Mouse (Mus musculus) embryonic stem cell, embryonic (primary cell): ENCODE measurements around the gene Hist1h3g.

ENCODE experiments used
- CTCF ChIA-PET, 4 experiments: fragments of 300-600 bp in 2 of 4; fragments of 350-600 bp in 2 of 4; sonication (Branson Sonifier 250); formaldehyde crosslinking; loops; one replicate each; lab custom pipeline; 2022; ENCODE audit warnings: inconsistent platforms in 2 of 4; lab: Charles Lee
- POLR2A ChIA-PET, 4 experiments: fragments of 300-600 bp in 2 of 4; fragments of 350-600 bp in 2 of 4; sonication (Branson Sonifier 250); formaldehyde crosslinking; loops; one replicate each; lab custom pipeline; 2022; ENCODE audit warnings: antibody characterized with exemption in 4 of 4, inconsistent platforms in 1 of 4; lab: Charles Lee

Hist1h3g gene

GRCm38 (mm10) chr13:23505662-23506345 is 29.4 kb upstream of the Hist1h3g start:
- ChIA-PET CTCF (interaction anchor here in 2 of 4 experiments (0.7 to 1.8 kb wide), 7 partner anchors 19 to 757 kb away, joined by 3 to 6 read pairs (median 4); partner anchors contain the start of gene Btn1a1 (in 1 of the 2)), POLR2A (interaction anchor here in 3 of 4 experiments (0.6 to 4.0 kb wide), 55 partner anchors 8 to 1586 kb away, joined by 3 to 33 read pairs (median 4); partner anchors contain the start of genes Hist1h4h (in 3 of the 3), Hist1h2af (in 2 of the 3), Abt1 (in 1 of the 3) and Hist1h2ag (in 1 of the 3))

GRCm38 (mm10) chr13:23506351-23506750 is 28.9 kb upstream of the Hist1h3g start:
- CTCF ChIA-PET, result interaction anchor here in 2 of 4 experiments (0.7 to 1.8 kb wide), 4 partner anchors 18 to 756 kb away, joined by 3 to 6 read pairs (median 4); no protein-coding TSS in a partner anchor
- POLR2A ChIA-PET, result interaction anchor here in 3 of 4 experiments (0.6 to 4.0 kb wide), 47 partner anchors 8 to 1641 kb away, joined by 3 to 33 read pairs (median 4); partner anchors contain the start of genes Abt1 (in 1 of the 3), Hist1h2af (in 1 of the 3), Hist1h2ag (in 1 of the 3) and Hist1h2bj (in 1 of the 3)

- ChIA-PET CTCF (interaction anchor here in 2 of 4 experiments (0.7 to 1.8 kb wide), 4 partner anchors 18 to 756 kb away, joined by 3 to 6 read pairs (median 4); no protein-coding TSS in a partner anchor), POLR2A (interaction anchor here in 3 of 4 experiments (0.6 to 4.0 kb wide), 42 partner anchors 9 to 1642 kb away, joined by 3 to 33 read pairs (median 4); partner anchors contain the start of genes Abt1 (in 1 of the 3), Hist1h2af (in 1 of the 3), Hist1h2ag (in 1 of the 3) and Hist1h2bj (in 1 of the 3))
Observed at GRCm38 (mm10) chr13:23506819-23507515, 28.3 kb upstream of the Hist1h3g start.

GRCm38 (mm10) chr13:23510127-23510526 is 25.1 kb upstream of the Hist1h3g start:
- CTCF ChIA-PET, result interaction anchor here in 1 of 4 experiments (0.6 kb wide), 1 partner anchor 109 kb away, joined by 3 read pairs; no protein-coding TSS in a partner anchor
- POLR2A ChIA-PET, result interaction anchor here (0.5 to 2.0 kb wide), 17 partner anchors 12 to 78 kb away, joined by 3 to 5 read pairs (median 4); partner anchors contain the start of genes Hist1h4h (in 4 of the 4), Hist1h2ae (in 1 of the 4) and Hist1h2bg (in 1 of the 4)

- ChIA-PET CTCF (no interaction called here), POLR2A (interaction anchor here in 2 of 4 experiments (0.6 to 4.0 kb wide), 20 partner anchors 8 to 1470 kb away, joined by 3 to 17 read pairs (median 4); partner anchors contain the start of genes Hist1h2ae (in 2 of the 2), Hist1h2bg (in 2 of the 2), Hist1h4d (in 2 of the 2) and Btn1a1 (in 1 of the 2))
Observed at GRCm38 (mm10) chr13:23513517-23513916, 21.7 kb upstream of the Hist1h3g start.

- POLR2A ChIA-PET, result interaction anchor here (0.9 to 6.6 kb wide), 23 partner anchors 9 to 169 kb away, joined by 3 to 61 read pairs (median 7); partner anchors contain the start of genes Hist1h4f (in 2 of the 4), Hist1h4h (in 2 of the 4), Btn1a1 (in 1 of the 4) and Hist1h2ac (in 1 of the 4)
- CTCF ChIA-PET, result interaction anchor here in 1 of 4 experiments (1.7 kb wide), 1 partner anchor 83 kb away, joined by 6 read pairs; no protein-coding TSS in a partner anchor
Observed at GRCm38 (mm10) chr13:23515281-23515680, 19.9 kb upstream of the Hist1h3g start.

- CTCF ChIA-PET, result interaction anchor here in 2 of 4 experiments (1.0 to 1.7 kb wide), 3 partner anchors 84 to 115 kb away, joined by 3 to 8 read pairs (median 6); no protein-coding TSS in a partner anchor
Observed at GRCm38 (mm10) chr13:23515826-23516620, 19.2 kb upstream of the Hist1h3g start.

GRCm38 (mm10) chr13:23516822-23517602 is 18.2 kb upstream of the Hist1h3g start:
- POLR2A ChIA-PET, result interaction anchor here (0.5 to 6.6 kb wide), 49 partner anchors 9 to 167 kb away, joined by 3 to 61 read pairs (median 4); partner anchors contain the start of genes Hist1h2ac (in 3 of the 4), Hist1h2af (in 3 of the 4), Hist1h2bc (in 3 of the 4) and Hist1h4h (in 2 of the 4)
- CTCF ChIA-PET, result interaction anchor here in 2 of 4 experiments (1.0 to 1.7 kb wide), 3 partner anchors 85 to 116 kb away, joined by 3 to 8 read pairs (median 6); no protein-coding TSS in a partner anchor

More at GRCm38 (mm10) chr13:23515826-23516620, 19.2 kb upstream of the Hist1h3g start:
- POLR2A ChIA-PET, result interaction anchor here (0.8 to 6.6 kb wide), 40 partner anchors 8 to 168 kb away, joined by 3 to 61 read pairs (median 5); partner anchors contain the start of genes Hist1h2ac (in 2 of the 4), Hist1h2bc (in 2 of the 4), Hist1h4f (in 2 of the 4) and Hist1h4h (in 2 of the 4)

- POLR2A ChIA-PET, result interaction anchor here (0.5 to 6.6 kb wide), 47 partner anchors 9 to 234 kb away, joined by 3 to 61 read pairs (median 4); partner anchors contain the start of genes Hist1h2af (in 2 of the 4), Hist1h4h (in 2 of the 4), Btn1a1 (in 1 of the 4) and Hist1h2ac (in 1 of the 4)
- CTCF ChIA-PET, result interaction anchor here in 1 of 4 experiments (1.7 kb wide), 1 partner anchor 116 kb away, joined by 8 read pairs; no protein-coding TSS in a partner anchor
Observed at GRCm38 (mm10) chr13:23517603-23518294, 17.5 kb upstream of the Hist1h3g start.

GRCm38 (mm10) chr13:23518295-23518603 is 17.0 kb upstream of the Hist1h3g start:
- CTCF ChIA-PET, result no interaction called here
- POLR2A ChIA-PET, result interaction anchor here in 2 of 4 experiments (0.6 to 6.6 kb wide), 20 partner anchors 11 to 221 kb away, joined by 3 to 61 read pairs (median 4); partner anchors contain the start of gene Hist1h4h (in 2 of the 2)

GRCm38 (mm10) chr13:23518885-23519284 is 16.3 kb upstream of the Hist1h3g start:
- CTCF ChIA-PET, result no interaction called here
- POLR2A ChIA-PET, result interaction anchor here in 3 of 4 experiments (0.6 to 6.6 kb wide), 22 partner anchors 10 to 220 kb away, joined by 3 to 61 read pairs (median 4); partner anchors contain the start of gene Hist1h4h (in 3 of the 3)

- POLR2A ChIA-PET, result interaction anchor here in 3 of 4 experiments (0.8 to 6.6 kb wide), 26 partner anchors 10 to 220 kb away, joined by 3 to 61 read pairs (median 3); partner anchors contain the start of genes Hist1h4h (in 3 of the 3), Hist1h2ae (in 1 of the 3), Hist1h2be (in 1 of the 3) and Hist1h2bg (in 1 of the 3)
Observed at GRCm38 (mm10) chr13:23519416-23519815, 15.8 kb upstream of the Hist1h3g start.

GRCm38 (mm10) chr13:23521703-23522102 is 13.5 kb upstream of the Hist1h3g start:
- CTCF ChIA-PET, result no interaction called here
- POLR2A ChIA-PET, result no interaction called here

More at GRCm38 (mm10) chr13:23519416-23519815, 15.8 kb upstream of the Hist1h3g start:
- CTCF ChIA-PET, result no interaction called here

GRCm38 (mm10) chr13:23523976-23524375 is 11.2 kb upstream of the Hist1h3g start:
- ChIA-PET CTCF (interaction anchor here in 1 of 4 experiments (1.0 kb wide), 1 partner anchor 99 kb away, joined by 6 read pairs; no protein-coding TSS in a partner anchor), POLR2A (interaction anchor here in 3 of 4 experiments (1.0 to 24.7 kb wide), 3 partner anchors 29 to 100 kb away, joined by 5 to 639 read pairs (median 6); partner anchors contain the start of genes Hist1h1d (in 1 of the 3) and Hist1h4f (in 1 of the 3))
